Mouse (Mus musculus): Measurements from ENCODE around the gene Btbd35f29. TPM values are rescaled to one million over a fixed set of nuclear protein-coding genes. Genes with fewer than 3 reads are reported as not detected.

The Btbd35f29 gene
- polyA plus RNA-seq, 1 experiment from 2014 or later = not detected

Other genes starting within 250 kb of the Btbd35f29 start
- gene Spin2f, start 136.2 kb downstream of the Btbd35f29 start, polyA plus RNA-seq (2014; fragmentation: Nextera tagmentation; extraction: Ambion mirVana) = not detected in 2 replicates
- gene Btbd35f26, start 218.8 kb downstream of the Btbd35f29 start, polyA plus RNA-seq (2014; fragmentation: Nextera tagmentation; extraction: Ambion mirVana) = not detected in 2 replicates